Mouse (Mus musculus): ENCODE measurements around the gene Slc45a1. TPM values are rescaled to one million over a fixed set of nuclear protein-coding genes. Genes with fewer than 3 reads are reported as not detected.

The Slc45a1 gene
- polyA plus RNA-seq, 1 experiment from 2014 or later = 44.7 TPM

DNA sequence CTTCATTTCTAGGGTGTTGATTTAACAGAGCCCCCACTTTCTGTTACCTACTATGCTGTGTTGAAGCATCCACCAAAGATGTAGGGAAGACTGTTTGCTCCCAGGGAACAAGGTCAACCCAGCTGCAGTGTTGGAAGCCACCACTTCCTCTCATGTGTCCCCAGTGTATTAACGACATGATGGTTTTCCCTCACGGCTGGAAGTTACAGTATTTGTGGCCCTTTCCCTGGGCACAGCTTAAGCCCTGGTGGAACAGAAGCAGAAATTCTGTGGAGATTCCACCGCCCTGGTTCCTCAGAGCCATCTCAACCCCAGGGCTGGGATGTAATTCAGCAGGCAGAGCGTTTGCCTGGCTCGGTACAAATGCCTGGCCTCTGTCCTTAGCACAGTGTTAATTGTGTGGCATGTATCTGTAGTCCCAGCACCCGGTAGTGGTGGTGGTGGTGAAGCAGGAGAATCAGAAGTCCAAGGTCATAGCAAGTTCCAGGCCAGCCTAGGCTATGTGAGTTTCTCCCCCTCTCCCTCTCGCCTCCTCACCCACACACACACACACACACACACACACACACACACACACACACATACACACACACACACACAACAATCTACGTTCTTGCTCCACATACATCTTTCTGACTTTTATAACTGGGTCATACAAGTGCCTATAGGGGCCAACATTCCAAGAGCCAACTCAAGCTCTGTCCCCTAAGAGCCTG lies 34.0 kb upstream of the Slc45a1 start:
- no peak for ATAC-seq
- Histone ChIP-seq H3K4me3 (ENCODE audit: low read depth, low read length) (no peak overlapping the region), H3K4me2 (ENCODE audit: low read length) (no peak overlapping the region), H3K9me3 (replicated peaks; ENCODE audit: control insufficient read depth, low read length, poor library complexity, severe bottlenecking) (no peaks in the 10 kb centered on the region), H3K27ac (ENCODE audit: low read length) (no peak overlapping the region), H3K36me3 (ENCODE audit: control insufficient read depth, insufficient read depth, low read length) (no peaks in the 10 kb centered on the region), H3K4me1 (ENCODE audit: control insufficient read depth, insufficient read depth, low read length) (no peaks in the 10 kb centered on the region), H3K9ac (ENCODE audit: low read depth, low read length) (no peak overlapping the region), H3K27me3 (ENCODE audit: control insufficient read depth, insufficient read depth, low read depth, low read length) (no peaks in the 10 kb centered on the region)
- 67% methylated on average over 7 of the region's 8 CpGs for WGBS

- WGBS = 60% methylated on average over 15 of the region's 15 CpGs
- no peaks in the 10 kb centered on the region for H3K27me3 ChIP-seq (ENCODE audit: control insufficient read depth, insufficient read depth, low read depth, low read length)
- ATAC-seq = no peak
- no peak overlapping the region for H3K27ac ChIP-seq (ENCODE audit: low read length)
- no peaks in the 10 kb centered on the region for H3K9me3 ChIP-seq (replicated peaks; ENCODE audit: control insufficient read depth, low read length, poor library complexity, severe bottlenecking)
- no peaks in the 10 kb centered on the region for H3K36me3 ChIP-seq (ENCODE audit: control insufficient read depth, insufficient read depth, low read length)
- no peak overlapping the region for H3K4me3 ChIP-seq (ENCODE audit: low read depth, low read length)
- no peaks in the 10 kb centered on the region for H3K4me1 ChIP-seq (ENCODE audit: control insufficient read depth, insufficient read depth, low read length)
- no peak overlapping the region for H3K4me2 ChIP-seq (ENCODE audit: low read length)
- H3K9ac ChIP-seq (ENCODE audit: low read depth, low read length) = no peak overlapping the region
Measured at GRCm38 (mm10) chr4:150685043-150685777, 33.2 kb upstream of the Slc45a1 start.

GRCm38 (mm10) chr4:150680373-150680772 lies 28.4 kb upstream of the Slc45a1 start:
- H3K27ac ChIP-seq (ENCODE audit: low read length) = no peak overlapping the region
- H3K9me3 ChIP-seq (replicated peaks; ENCODE audit: control insufficient read depth, low read length, poor library complexity, severe bottlenecking) = no peaks in the 10 kb centered on the region
- no peak overlapping the region for H3K9ac ChIP-seq (ENCODE audit: low read depth, low read length)
- no peaks in the 10 kb centered on the region for H3K36me3 ChIP-seq (ENCODE audit: control insufficient read depth, insufficient read depth, low read length)
- H3K4me2 ChIP-seq (ENCODE audit: low read length) = no peak overlapping the region
- 84% methylated on average over 5 of the region's 5 CpGs for WGBS
- H3K4me1 ChIP-seq (ENCODE audit: control insufficient read depth, insufficient read depth, low read length) = peaks cover 7% of the 10 kb centered on the region
- H3K4me3 ChIP-seq (ENCODE audit: low read depth, low read length) = no peak overlapping the region
- no peak for ATAC-seq
- H3K27me3 ChIP-seq (ENCODE audit: control insufficient read depth, insufficient read depth, low read depth, low read length) = no peaks in the 10 kb centered on the region

DNA sequence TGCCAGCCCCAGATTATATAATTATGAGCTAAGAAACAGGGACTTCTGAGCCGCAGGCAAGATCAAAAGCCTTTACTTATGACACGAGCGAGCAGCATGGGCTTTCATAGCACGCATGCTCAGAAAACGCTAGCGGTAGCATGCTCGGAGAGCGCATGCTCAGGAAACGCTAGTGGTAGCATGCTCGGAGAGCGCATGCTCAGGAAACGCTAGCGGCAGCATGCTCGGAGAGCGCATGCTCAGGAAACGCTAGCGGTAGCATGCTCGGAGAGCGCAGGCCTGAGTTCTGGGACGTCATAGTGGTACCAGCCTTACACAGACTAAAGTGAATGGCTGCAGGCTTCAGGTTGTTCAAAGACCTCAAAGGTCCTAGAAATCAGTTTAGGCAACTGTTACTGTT lies 26.8 kb upstream of the Slc45a1 start:
- H3K4me2 ChIP-seq (ENCODE audit: low read length) = no peak overlapping the region
- no peaks in the 10 kb centered on the region for H3K27me3 ChIP-seq (ENCODE audit: control insufficient read depth, insufficient read depth, low read depth, low read length)
- ATAC-seq = no peak
- 97% methylated on average over 20 of the region's 20 CpGs for WGBS
- no peaks in the 10 kb centered on the region for H3K9me3 ChIP-seq (replicated peaks; ENCODE audit: control insufficient read depth, low read length, poor library complexity, severe bottlenecking)
- peaks cover 7% of the 10 kb centered on the region for H3K4me1 ChIP-seq (ENCODE audit: control insufficient read depth, insufficient read depth, low read length)
- H3K4me3 ChIP-seq (ENCODE audit: low read depth, low read length) = no peak overlapping the region
- no peaks in the 10 kb centered on the region for H3K36me3 ChIP-seq (ENCODE audit: control insufficient read depth, insufficient read depth, low read length)
- no peak overlapping the region for H3K27ac ChIP-seq (ENCODE audit: low read length)
- no peak overlapping the region for H3K9ac ChIP-seq (ENCODE audit: low read depth, low read length)

GRCm38 (mm10) chr4:150677846-150678224 lies 25.9 kb upstream of the Slc45a1 start:
- Histone ChIP-seq H3K9ac (ENCODE audit: low read depth, low read length) (no peak overlapping the region), H3K27ac (ENCODE audit: low read length) (no peak overlapping the region), H3K4me3 (ENCODE audit: low read depth, low read length) (no peak overlapping the region), H3K36me3 (ENCODE audit: control insufficient read depth, insufficient read depth, low read length) (no peaks in the 10 kb centered on the region), H3K4me1 (ENCODE audit: control insufficient read depth, insufficient read depth, low read length) (peaks cover 7% of the 10 kb centered on the region), H3K9me3 (replicated peaks; ENCODE audit: control insufficient read depth, low read length, poor library complexity, severe bottlenecking) (no peaks in the 10 kb centered on the region), H3K27me3 (ENCODE audit: control insufficient read depth, insufficient read depth, low read depth, low read length) (no peaks in the 10 kb centered on the region), H3K4me2 (ENCODE audit: low read length) (peak overlapping the region; percentile 19; the same call in 1 of the 2 replicates)
- ATAC-seq = 0 out of 2 replicates have a peak, but pooled peaks have one; percentile 11
- WGBS = 2% methylated on average over 4 of the region's 4 CpGs

DNA sequence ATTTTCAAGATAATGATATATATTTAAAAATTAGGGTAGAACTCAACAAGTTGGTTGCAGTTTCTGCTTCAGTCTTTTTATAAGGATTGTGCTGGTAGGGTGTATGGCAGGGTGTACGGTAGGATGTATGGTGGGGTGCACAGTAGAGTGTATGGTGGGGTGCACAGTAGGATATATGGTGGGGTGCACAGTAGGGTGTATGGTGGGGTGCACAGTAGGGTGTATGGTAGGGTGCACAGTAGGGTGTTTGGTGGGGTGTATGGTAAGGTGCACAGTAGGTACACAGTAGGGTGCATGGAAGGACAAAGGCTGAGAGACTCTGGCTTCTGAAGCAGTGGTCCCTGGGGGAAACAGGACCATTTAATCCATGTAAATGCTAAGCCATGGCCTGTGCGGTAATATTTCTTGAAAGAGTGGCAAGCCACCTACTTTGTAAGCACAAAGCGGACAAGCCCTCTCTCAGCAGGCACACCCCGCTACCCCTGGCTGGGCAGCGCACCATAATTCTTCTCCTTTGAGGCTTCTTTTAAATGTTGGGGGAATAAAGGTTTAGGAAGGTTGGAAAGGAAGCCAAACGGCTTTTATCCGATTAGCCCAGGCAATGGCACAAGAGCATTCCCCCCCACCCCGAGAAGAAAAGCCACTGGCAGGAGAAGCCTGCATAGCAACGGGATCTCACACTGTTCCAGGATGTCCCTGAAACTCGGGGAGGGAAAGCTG lies 25.3 kb upstream of the Slc45a1 start:
- WGBS = 10% methylated on average over 10 of the region's 10 CpGs
- Histone ChIP-seq H3K4me2 (ENCODE audit: low read length) (peak overlapping the region; percentile 19; the same call in 1 of the 2 replicates), H3K36me3 (ENCODE audit: control insufficient read depth, insufficient read depth, low read length) (no peaks in the 10 kb centered on the region), H3K27ac (ENCODE audit: low read length) (no peak overlapping the region), H3K4me1 (ENCODE audit: control insufficient read depth, insufficient read depth, low read length) (peaks cover 7% of the 10 kb centered on the region), H3K9ac (ENCODE audit: low read depth, low read length) (no peak overlapping the region), H3K9me3 (replicated peaks; ENCODE audit: control insufficient read depth, low read length, poor library complexity, severe bottlenecking) (no peaks in the 10 kb centered on the region), H3K27me3 (ENCODE audit: control insufficient read depth, insufficient read depth, low read depth, low read length) (no peaks in the 10 kb centered on the region), H3K4me3 (ENCODE audit: low read depth, low read length) (no peak overlapping the region)
- ATAC-seq = 0 out of 2 replicates have a peak, but pooled peaks have one; percentile 67

GRCm38 (mm10) chr4:150676029-150676428 lies 24.1 kb upstream of the Slc45a1 start:
- peaks cover 7% of the 10 kb centered on the region for H3K4me1 ChIP-seq (ENCODE audit: control insufficient read depth, insufficient read depth, low read length)
- H3K36me3 ChIP-seq (ENCODE audit: control insufficient read depth, insufficient read depth, low read length) = no peaks in the 10 kb centered on the region
- no peak for ATAC-seq
- H3K9me3 ChIP-seq (replicated peaks; ENCODE audit: control insufficient read depth, low read length, poor library complexity, severe bottlenecking) = no peaks in the 10 kb centered on the region
- H3K4me3 ChIP-seq (ENCODE audit: low read depth, low read length) = no peak overlapping the region
- WGBS = 76% methylated on average over 13 of the region's 13 CpGs
- no peak overlapping the region for H3K4me2 ChIP-seq (ENCODE audit: low read length)
- no peak overlapping the region for H3K27ac ChIP-seq (ENCODE audit: low read length)
- H3K9ac ChIP-seq (ENCODE audit: low read depth, low read length) = no peak overlapping the region
- H3K27me3 ChIP-seq (ENCODE audit: control insufficient read depth, insufficient read depth, low read depth, low read length) = no peaks in the 10 kb centered on the region

- Histone ChIP-seq H3K27me3 (ENCODE audit: control insufficient read depth, insufficient read depth, low read depth, low read length) (no peaks in the 10 kb centered on the region), H3K9me3 (replicated peaks; ENCODE audit: control insufficient read depth, low read length, poor library complexity, severe bottlenecking) (no peaks in the 10 kb centered on the region), H3K27ac (ENCODE audit: low read length) (no peak overlapping the region), H3K4me2 (ENCODE audit: low read length) (no peak overlapping the region), H3K36me3 (ENCODE audit: control insufficient read depth, insufficient read depth, low read length) (no peaks in the 10 kb centered on the region), H3K4me3 (ENCODE audit: low read depth, low read length) (no peak overlapping the region), H3K9ac (ENCODE audit: low read depth, low read length) (no peak overlapping the region), H3K4me1 (ENCODE audit: control insufficient read depth, insufficient read depth, low read length) (peaks cover 7% of the 10 kb centered on the region)
- 95% methylated on average over 10 of the region's 10 CpGs for WGBS
- ATAC-seq = no peak
Measured at GRCm38 (mm10) chr4:150675274-150675673, 23.3 kb upstream of the Slc45a1 start.

DNA sequence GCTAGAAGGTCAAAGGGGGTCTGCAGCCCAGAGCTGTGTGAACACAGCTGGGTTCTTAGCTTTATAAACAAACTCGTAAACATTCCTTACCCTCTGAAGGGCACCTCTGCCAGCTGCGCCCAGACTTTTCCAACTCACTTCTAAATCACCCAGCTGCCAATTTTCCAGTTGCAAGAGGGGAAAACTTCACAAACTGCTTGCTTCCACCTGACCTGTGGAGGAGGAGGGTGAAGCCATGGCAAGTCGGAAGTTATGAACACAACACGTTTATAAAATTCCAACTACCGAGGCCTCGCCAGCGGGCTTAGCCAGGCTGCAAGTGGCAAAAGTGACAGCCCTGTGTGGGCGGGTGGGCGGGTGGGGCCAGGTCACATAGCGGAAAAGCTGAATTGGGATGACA lies 13.8 kb upstream of the Slc45a1 start:
- Histone ChIP-seq H3K4me3 (ENCODE audit: low read depth, low read length) (no peak overlapping the region), H3K27me3 (ENCODE audit: control insufficient read depth, insufficient read depth, low read depth, low read length) (no peaks in the 10 kb centered on the region), H3K36me3 (ENCODE audit: control insufficient read depth, insufficient read depth, low read length) (no peaks in the 10 kb centered on the region), H3K9ac (ENCODE audit: low read depth, low read length) (no peak overlapping the region), H3K27ac (ENCODE audit: low read length) (no peak overlapping the region), H3K4me2 (ENCODE audit: low read length) (no peak overlapping the region), H3K9me3 (replicated peaks; ENCODE audit: control insufficient read depth, low read length, poor library complexity, severe bottlenecking) (no peaks in the 10 kb centered on the region), H3K4me1 (ENCODE audit: control insufficient read depth, insufficient read depth, low read length) (peaks cover 4% of the 10 kb centered on the region; the same call in 1 of the 2 replicates)
- 89% methylated on average over 10 of the region's 10 CpGs for WGBS
- ATAC-seq = no peak

Data from midbrain, embryonic 16.5 days (tissue).